Mouse (Mus musculus) forebrain, embryonic 15.5 days (tissue): ENCODE results near the gene Sgcd. TPM values are rescaled to one million over a fixed set of nuclear protein-coding genes. Genes with fewer than 3 reads are reported as not detected.
A peak's percentile ranks its signal among the peaks of the same experiment; 100 is the strongest.

Experiments
- ATAC-seq: fragments of 200-750 bp; cut with Nextera tagmentation; replicated peaks from 2 replicates; pipeline ENCODE4 v1.8.0; 2017; ENCODE audit warnings: mild to moderate bottlenecking, moderate TSS enrichment, moderate library complexity
- H3K27ac ChIP-seq: fragments of 300-500 bp; sonication (generic); replicated peaks from 2 replicates; pipeline ENCODE4 v1.5.1; 2015; ENCODE audit warnings: mild to moderate bottlenecking, inconsistent platforms
- H3K27me3 ChIP-seq: fragments of 300-500 bp; sonication (generic); 2 replicates; pipeline ENCODE4 v1.6.1; 2015; ENCODE audit warnings: inconsistent platforms
- H3K36me3 ChIP-seq: fragments of 300-500 bp; sonication (generic); 2 replicates; pipeline ENCODE4 v1.6.1; 2015; ENCODE audit warnings: mild to moderate bottlenecking, inconsistent platforms
- H3K4me1 ChIP-seq: fragments of 300-500 bp; sonication (generic); 2 replicates; pipeline ENCODE4 v1.6.1; 2015; ENCODE audit warnings: inconsistent platforms
- H3K4me2 ChIP-seq: fragments of 300-500 bp; sonication (generic); replicated peaks from 2 replicates; pipeline ENCODE4 v1.6.1; 2015; ENCODE audit warnings: mild to moderate bottlenecking, inconsistent platforms
- H3K4me3 ChIP-seq: fragments of 300-500 bp; sonication (generic); 2 replicates; pipeline ENCODE4 v1.5.1; 2015; ENCODE audit warnings: mild to moderate bottlenecking, inconsistent platforms
- H3K9ac ChIP-seq: fragments of 300-500 bp; sonication (generic); replicated peaks from 2 replicates; pipeline ENCODE4 v1.6.1; 2015; ENCODE audit warnings: mild to moderate bottlenecking, inconsistent platforms
- H3K9me3 ChIP-seq: fragments of 300-500 bp; sonication (generic); 2 replicates; pipeline ENCODE4 v1.6.1; 2016; ENCODE audit warnings: inconsistent platforms
- WGBS: fragments of 180-500 bp; shearing (Covaris S2); methylation state at CpG from one replicate; pipeline ENCODE4 v1.1.7; 2015; ENCODE audit warnings: mixed read lengths; 5-methylcytosine and 5-hydroxymethylcytosine counted together
- polyA plus RNA-seq: library from polyadenylated mRNA; unstranded; fragments of >200 nt; fragmentation: Nextera tagmentation; extraction: Ambion mirVana; gene quantifications from 2 replicates; pipeline ENCODE4 v1.2.1, GENCODE M21; 2015

Gene Sgcd
- 3.2 and 3.3 TPM in 2 replicates for polyA plus RNA-seq

DNA sequence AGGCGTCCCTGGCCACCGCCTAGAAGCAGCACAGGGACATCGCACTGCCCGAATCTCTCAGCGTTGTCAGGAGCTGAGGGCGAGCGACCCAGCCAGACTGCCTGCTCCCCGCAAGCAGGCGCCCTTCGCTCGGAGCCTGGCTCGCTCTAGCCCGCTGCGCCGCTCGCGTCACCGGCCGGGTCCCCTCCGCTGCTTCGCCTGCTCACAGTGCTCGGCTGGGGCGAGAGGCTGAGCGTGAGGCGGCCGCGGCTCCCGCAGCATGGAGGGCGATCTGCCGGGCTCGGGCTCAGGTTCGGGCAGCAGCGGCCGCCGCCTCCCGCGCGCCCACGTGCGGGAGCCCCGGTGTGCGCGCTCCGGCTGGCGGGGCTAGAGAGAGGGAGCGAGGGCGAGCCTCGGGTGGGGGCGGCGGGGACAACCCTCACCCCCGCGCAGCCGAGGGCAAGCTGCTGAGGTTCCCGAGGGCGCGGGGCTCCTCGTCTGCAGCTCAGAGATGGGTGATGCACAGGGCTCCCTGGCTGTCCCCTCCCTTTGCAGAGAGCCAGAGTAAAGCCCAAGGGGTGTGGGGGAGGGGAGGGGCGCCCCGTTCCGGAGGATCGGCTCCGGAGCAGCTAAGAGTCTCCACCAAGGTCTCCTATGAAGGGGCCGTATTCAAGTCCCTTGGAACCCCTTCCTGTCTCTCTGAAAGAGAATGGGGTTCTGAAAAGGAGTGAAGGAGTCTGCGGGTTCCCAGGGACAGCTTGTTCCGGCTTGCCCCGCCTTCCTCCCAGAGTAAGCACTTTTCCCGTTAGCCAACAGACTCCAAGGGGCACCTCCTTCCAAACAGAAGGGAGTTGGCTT lies at the start of gene Sgcd:
Gene Sgcd (minus strand): TSS at position 273 of the 837 bp plus-strand sequence.
- WGBS: under 1% methylated on average over 65 of the region's 67 CpGs
- peak; percentile 93 for ATAC-seq
- 0 out of 2 replicates have a peak, but pooled peaks cover 4% of the 10 kb centered on the region for H3K27me3 ChIP-seq
- H3K9me3 ChIP-seq: no peaks in the 10 kb centered on the region
- peak within 1 kb of the TSS; percentile 60 for H3K4me3 ChIP-seq
- no peaks in the 10 kb centered on the region for H3K36me3 ChIP-seq
- peak within 1 kb of the TSS; percentile 84 for H3K4me2 ChIP-seq
- peak within 1 kb of the TSS; percentile 72 for H3K27ac ChIP-seq
- peaks cover 10% of the 10 kb centered on the region for H3K4me1 ChIP-seq
- H3K9ac ChIP-seq: peak within 1 kb of the TSS; percentile 71

DNA sequence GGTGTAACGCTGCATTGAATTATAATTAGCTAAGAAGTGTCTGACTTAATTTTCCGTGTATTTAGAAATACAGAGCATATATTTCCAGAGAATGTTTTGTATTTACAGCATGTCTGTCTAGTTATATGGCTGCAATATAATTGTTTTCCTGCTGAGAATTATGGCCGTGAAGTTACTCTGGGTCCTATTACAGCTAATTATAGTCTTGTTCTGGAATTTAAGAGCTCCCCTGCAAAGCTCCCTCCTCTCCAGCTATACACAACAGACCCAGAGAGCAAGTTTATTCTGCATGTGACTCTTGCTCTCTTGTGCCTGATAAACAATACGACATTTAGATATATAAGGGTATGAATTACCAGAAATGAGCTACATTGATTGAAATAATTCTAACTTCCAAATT lies 49.3 kb upstream of the Sgcd start:
- no peak for ATAC-seq
- Histone ChIP-seq H3K9ac (no peak overlapping the region), H3K27me3 (no peaks in the 10 kb centered on the region), H3K27ac (no peak overlapping the region), H3K36me3 (no peaks in the 10 kb centered on the region), H3K4me1 (0 out of 2 replicates have a peak, but pooled peaks cover 5% of the 10 kb centered on the region), H3K4me3 (no peak overlapping the region), H3K9me3 (no peaks in the 10 kb centered on the region), H3K4me2 (no peak overlapping the region)
- WGBS: 46% methylated on average over 4 of the region's 4 CpGs

DNA sequence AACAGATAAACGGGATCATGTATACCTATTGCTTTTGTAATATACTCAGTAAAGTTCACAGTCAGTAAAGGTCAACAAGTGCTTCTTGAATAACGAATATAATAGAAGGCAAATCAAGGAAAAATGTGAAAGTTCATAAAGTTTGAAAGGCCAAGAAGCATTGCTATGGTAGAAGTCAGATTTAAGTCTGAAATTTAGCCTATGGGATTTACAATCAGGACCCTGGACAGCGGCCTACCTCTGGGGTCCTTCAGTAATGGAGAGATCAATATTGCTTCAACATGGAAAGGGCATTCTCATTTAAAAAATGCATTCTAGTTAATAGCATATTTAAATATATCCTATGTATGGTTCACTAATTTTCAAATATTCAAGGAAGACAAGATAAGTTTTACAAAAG lies 24.1 kb upstream of the Sgcd start:
- Histone ChIP-seq H3K9ac (no peak overlapping the region), H3K4me3 (no peak overlapping the region), H3K36me3 (no peaks in the 10 kb centered on the region), H3K9me3 (no peaks in the 10 kb centered on the region), H3K27me3 (no peaks in the 10 kb centered on the region), H3K4me1 (no peaks in the 10 kb centered on the region), H3K27ac (no peak overlapping the region), H3K4me2 (no peak overlapping the region)
- no peak for ATAC-seq
- WGBS: 56% methylated on average over 3 of the region's 3 CpGs

DNA sequence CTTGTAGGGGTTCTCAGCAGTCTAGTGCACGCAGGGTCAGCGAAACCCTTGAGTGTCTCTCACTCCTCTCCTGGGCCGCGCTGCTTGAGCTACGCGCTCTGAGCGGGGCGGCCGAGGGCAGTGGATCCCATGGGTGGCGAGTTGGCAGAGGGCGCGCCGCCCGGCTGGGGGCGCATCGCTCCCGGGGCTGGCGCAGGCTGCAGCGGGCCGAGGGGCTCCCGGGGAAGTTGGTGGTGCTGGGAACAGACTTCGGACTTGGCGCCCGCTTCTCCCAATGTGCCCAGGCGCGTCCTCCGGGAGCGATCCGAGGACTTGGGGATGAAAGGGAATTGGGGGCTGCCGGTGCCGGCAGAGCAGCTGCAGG lies 454 bp downstream of the Sgcd start:
- ATAC-seq: peak; percentile 79
- H3K9ac ChIP-seq: peak overlapping the region; percentile 71
- peak overlapping the region; percentile 72 for H3K27ac ChIP-seq
- H3K4me2 ChIP-seq: peak overlapping the region; percentile 84
- WGBS: under 1% methylated on average over 31 of the region's 31 CpGs
- H3K4me3 ChIP-seq: peak overlapping the region; percentile 60
- H3K27me3 ChIP-seq: 0 out of 2 replicates have a peak, but pooled peaks cover 4% of the 10 kb centered on the region
- no peaks in the 10 kb centered on the region for H3K9me3 ChIP-seq
- peaks cover 10% of the 10 kb centered on the region for H3K4me1 ChIP-seq
- no peaks in the 10 kb centered on the region for H3K36me3 ChIP-seq

DNA sequence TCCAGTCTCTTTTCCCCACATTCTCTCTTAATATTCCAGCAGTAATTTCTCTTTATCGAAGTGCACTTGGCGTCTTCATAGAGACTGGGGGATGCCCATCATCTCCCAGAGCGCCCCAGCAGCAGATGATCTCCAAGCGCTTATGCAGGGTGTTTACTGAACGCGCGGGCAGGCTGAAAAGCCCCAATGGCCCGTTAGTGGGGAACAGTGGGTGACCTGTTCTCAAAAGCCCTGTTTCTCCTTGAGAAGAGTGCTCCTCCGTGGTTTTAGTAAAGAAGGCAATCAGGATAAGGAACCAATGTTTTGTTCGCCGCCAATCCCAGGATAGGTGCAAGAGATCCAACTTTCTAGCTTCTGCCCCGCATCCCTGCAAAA lies 889 bp downstream of the Sgcd start:
- H3K9ac ChIP-seq: peak overlapping the region; percentile 71
- peak overlapping the region; percentile 60 for H3K4me3 ChIP-seq
- no peak for ATAC-seq
- H3K4me1 ChIP-seq: peaks cover 10% of the 10 kb centered on the region
- H3K27ac ChIP-seq: peak overlapping the region; percentile 72; the same call in 1 of the 2 replicates
- H3K27me3 ChIP-seq: 0 out of 2 replicates have a peak, but pooled peaks cover 4% of the 10 kb centered on the region
- H3K36me3 ChIP-seq: no peaks in the 10 kb centered on the region
- 7% methylated on average over 12 of the region's 12 CpGs for WGBS
- H3K9me3 ChIP-seq: no peaks in the 10 kb centered on the region
- peak overlapping the region; percentile 84 for H3K4me2 ChIP-seq

DNA sequence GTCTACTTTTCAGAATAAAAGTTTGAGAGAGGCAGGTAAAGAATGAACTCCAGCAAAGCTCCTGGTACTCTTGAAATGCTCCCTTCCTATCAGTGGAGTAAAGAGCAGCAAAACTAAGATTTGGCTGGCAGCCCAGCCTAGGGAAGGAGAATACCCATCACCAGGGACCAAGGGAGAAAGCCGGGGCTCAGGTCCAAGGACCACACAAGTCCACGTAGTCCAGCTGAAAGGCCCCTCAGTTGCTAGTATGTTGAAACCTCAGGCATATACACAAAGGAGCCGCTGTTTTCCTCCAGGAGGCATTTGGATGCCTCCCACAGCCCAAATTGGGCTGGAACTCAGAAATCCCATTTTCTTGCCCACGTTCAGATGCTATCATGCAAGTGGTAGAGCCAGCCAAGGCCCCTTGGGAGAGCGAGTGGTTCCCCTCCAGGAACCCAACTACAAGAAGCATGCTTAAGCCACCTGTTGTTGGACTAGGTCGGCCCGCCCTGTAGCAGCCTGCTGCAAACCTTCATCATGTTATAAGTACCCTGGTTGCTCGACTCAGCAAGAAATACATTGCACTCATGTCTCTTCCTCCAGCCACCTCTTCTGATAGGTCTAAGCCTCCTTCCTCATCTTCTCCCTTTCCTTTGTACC lies 1.4 kb downstream of the Sgcd start:
- WGBS: 29% methylated on average over 8 of the region's 8 CpGs
- 0 out of 2 replicates have a peak, but pooled peaks have one; percentile 20 for ATAC-seq

DNA sequence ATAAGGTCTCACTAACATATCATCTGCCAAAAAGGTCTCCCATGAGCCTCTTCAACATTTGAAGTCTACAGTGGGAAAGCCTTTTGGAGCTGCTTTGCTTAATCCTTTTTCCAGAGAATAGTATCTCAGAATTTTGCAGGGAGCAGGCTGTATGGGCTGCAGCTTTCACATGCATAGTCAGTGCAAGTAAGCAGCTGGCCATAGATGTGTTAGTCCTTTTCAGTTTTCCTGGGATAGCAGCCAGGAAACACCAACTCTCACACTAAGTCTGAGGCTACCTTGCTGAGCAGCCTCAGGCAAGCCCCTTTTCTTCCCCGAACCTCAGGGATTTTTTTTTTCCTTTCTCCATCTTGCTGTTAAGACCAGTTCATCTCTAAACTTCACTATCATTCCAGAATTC lies 6.6 kb downstream of the Sgcd start:
- H3K9ac ChIP-seq: no peak overlapping the region
- H3K4me1 ChIP-seq: peaks cover 6% of the 10 kb centered on the region; the same call in 1 of the 2 replicates
- H3K36me3 ChIP-seq: no peaks in the 10 kb centered on the region
- WGBS: 41% methylated on average over 1 of the region's 1 CpGs
- H3K4me3 ChIP-seq: no peak overlapping the region
- no peak overlapping the region for H3K27ac ChIP-seq
- ATAC-seq: 0 out of 2 replicates have a peak, but pooled peaks have one; percentile 57
- no peaks in the 10 kb centered on the region for H3K9me3 ChIP-seq
- no peak overlapping the region for H3K4me2 ChIP-seq
- H3K27me3 ChIP-seq: no peaks in the 10 kb centered on the region

More for the DNA sequence above, 1.4 kb downstream of the Sgcd start:
- Histone ChIP-seq H3K9me3 (no peaks in the 10 kb centered on the region), H3K4me1 (peaks cover 10% of the 10 kb centered on the region), H3K27me3 (0 out of 2 replicates have a peak, but pooled peaks cover 4% of the 10 kb centered on the region), H3K4me2 (peak overlapping the region; percentile 84), H3K36me3 (no peaks in the 10 kb centered on the region), H3K4me3 (peak overlapping the region; percentile 60), H3K27ac (no peak overlapping the region), H3K9ac (no peak overlapping the region)

DNA sequence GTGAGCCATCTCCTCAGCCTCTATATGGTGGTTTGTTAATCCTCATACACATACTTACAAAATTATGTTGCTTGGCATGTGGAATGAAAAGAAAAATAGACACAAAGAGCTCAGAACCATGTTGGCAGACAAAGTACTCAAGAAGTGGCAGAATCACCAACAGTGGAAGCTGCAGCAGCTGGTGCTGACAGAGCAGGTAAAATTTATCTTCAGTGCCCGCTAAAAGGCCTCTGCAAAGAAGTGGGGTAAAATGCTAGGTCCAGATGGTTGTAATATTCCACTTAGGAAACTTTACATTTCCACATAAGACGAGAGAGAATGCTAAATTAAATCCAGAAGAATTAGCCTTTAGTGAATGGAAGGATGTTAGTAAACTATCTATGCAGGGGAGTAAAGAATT lies 7.7 kb downstream of the Sgcd start:
- Histone ChIP-seq H3K4me1 (peaks cover 6% of the 10 kb centered on the region; the same call in 1 of the 2 replicates), H3K36me3 (no peaks in the 10 kb centered on the region), H3K4me2 (no peak overlapping the region), H3K27me3 (no peaks in the 10 kb centered on the region), H3K9ac (no peak overlapping the region), H3K9me3 (no peaks in the 10 kb centered on the region), H3K4me3 (no peak overlapping the region), H3K27ac (no peak overlapping the region)
- 70% methylated on average over 2 of the region's 2 CpGs for WGBS
- ATAC-seq: no peak

DNA sequence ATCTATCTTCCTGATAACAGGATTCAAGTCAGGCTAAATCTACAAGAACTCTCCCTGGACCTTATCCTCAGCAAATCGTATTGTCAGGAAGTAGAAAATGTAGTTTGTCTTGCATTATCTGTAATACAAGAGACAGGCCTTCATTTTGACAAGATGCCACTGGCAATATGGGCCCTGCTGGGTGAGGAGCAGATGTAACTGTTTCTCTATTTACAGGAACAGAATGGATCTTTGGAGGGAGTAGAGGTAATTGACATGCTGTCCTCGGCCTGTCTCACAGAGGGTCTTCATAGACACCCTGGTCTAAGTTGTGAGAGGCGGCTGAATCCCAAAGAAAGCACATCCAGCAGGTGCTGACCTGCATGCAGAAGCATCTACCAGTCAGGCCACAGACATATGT lies 35.5 kb downstream of the Sgcd start:
- Histone ChIP-seq H3K4me1 (no peaks in the 10 kb centered on the region), H3K9me3 (no peaks in the 10 kb centered on the region), H3K4me3 (no peak overlapping the region), H3K4me2 (no peak overlapping the region), H3K36me3 (no peaks in the 10 kb centered on the region), H3K9ac (no peak overlapping the region), H3K27ac (no peak overlapping the region), H3K27me3 (no peaks in the 10 kb centered on the region)
- no peak for ATAC-seq
- WGBS: 76% methylated on average over 3 of the region's 3 CpGs

DNA sequence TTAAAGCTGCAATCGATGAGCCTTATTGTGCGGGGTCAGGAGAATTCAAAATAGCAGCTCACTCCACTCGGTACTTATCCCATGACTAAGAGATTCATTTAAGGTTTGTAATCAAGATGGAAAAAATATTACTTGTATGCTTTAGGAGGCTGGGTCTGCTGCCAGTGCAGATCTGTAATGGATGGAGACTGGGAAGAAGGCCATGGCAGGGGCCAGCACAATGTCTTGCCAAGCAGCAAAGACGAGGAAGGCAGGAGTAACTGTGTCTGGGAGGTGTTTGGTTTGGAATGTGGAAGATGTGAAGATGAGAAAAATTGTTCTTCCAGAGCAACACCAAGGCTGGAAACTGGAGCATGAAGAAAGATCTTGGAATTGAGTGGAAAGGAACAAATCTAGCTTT lies 36.4 kb downstream of the Sgcd start:
- no peak for ATAC-seq
- Histone ChIP-seq H3K9me3 (no peaks in the 10 kb centered on the region), H3K36me3 (no peaks in the 10 kb centered on the region), H3K4me1 (no peaks in the 10 kb centered on the region), H3K27ac (no peak overlapping the region), H3K4me3 (no peak overlapping the region), H3K27me3 (no peaks in the 10 kb centered on the region), H3K9ac (no peak overlapping the region), H3K4me2 (no peak overlapping the region)
- 82% methylated on average over 4 of the region's 4 CpGs for WGBS

DNA sequence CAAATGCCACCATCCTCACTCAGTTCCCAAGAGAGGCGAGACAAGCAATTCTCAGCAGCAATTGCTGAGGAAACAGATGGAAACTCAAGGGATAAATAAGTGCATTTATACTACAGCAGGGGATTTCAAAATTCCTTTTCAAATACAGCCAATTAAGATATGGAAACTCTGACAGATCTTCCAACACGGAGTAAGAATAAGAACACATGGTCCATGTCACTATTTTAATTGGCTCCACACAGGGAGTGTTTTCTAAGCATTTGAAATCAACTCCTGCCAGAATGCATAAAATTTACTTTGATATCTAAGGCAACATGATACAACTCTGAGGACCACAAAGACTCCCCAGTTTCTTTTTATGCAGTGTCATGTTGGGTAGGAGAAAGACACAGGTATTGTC lies 49.0 kb downstream of the Sgcd start:
- H3K4me1 ChIP-seq: no peaks in the 10 kb centered on the region
- no peak overlapping the region for H3K27ac ChIP-seq
- no peak overlapping the region for H3K4me3 ChIP-seq
- WGBS: 48% methylated on average over 2 of the region's 2 CpGs
- no peaks in the 10 kb centered on the region for H3K27me3 ChIP-seq
- H3K36me3 ChIP-seq: no peaks in the 10 kb centered on the region
- H3K4me2 ChIP-seq: no peak overlapping the region
- no peak overlapping the region for H3K9ac ChIP-seq
- no peaks in the 10 kb centered on the region for H3K9me3 ChIP-seq
- peak; percentile 63; the same call in 1 of the 2 replicates for ATAC-seq

DNA sequence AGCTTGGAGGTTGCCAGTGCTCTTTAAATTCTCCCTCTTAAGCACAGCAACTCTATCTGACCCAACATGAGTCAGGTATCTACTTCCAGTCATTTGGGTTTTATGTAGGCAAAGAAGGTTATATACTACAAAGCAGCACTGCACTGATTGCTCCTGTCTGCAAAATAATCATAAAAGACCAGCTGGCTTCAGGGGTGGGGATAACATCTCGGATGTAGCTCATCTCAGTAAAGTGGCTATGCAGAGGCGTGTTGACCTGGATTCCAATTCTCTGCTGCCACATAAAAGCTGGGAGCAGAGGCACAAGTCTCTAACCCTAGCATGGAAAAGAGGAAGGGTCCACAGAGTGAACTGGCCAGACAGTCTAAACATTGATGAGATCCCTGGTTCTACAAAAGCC lies 71.2 kb downstream of the Sgcd start:
- H3K27me3 ChIP-seq: no peaks in the 10 kb centered on the region
- no peaks in the 10 kb centered on the region for H3K4me1 ChIP-seq
- H3K9ac ChIP-seq: no peak overlapping the region
- no peak overlapping the region for H3K4me3 ChIP-seq
- H3K4me2 ChIP-seq: no peak overlapping the region
- no peak overlapping the region for H3K27ac ChIP-seq
- H3K36me3 ChIP-seq: no peaks in the 10 kb centered on the region
- no peaks in the 10 kb centered on the region for H3K9me3 ChIP-seq
- no peak for ATAC-seq
- 81% methylated on average over 2 of the region's 2 CpGs for WGBS
